Mouse (Mus musculus) limb, embryonic 14.5 days (tissue): ENCODE results near the gene Glrx. TPM values are rescaled to one million over a fixed set of nuclear protein-coding genes. Genes with fewer than 3 reads are reported as not detected.

Experiments used
- ATAC-seq: fragments of 200-750 bp; cut with Nextera tagmentation; 2 replicates; pipeline ENCODE4 v1.8.0; 2017; ENCODE audit warnings: low read depth, moderate number of reproducible peaks, moderate TSS enrichment; ENCODE audit not compliant: low FRiP score
- DNase-seq: peaks from one replicate; pipeline ENCODE4 v3.0.0-alpha.2; 2015; ENCODE audit warnings: low spot score
- H3K27ac ChIP-seq: fragments of 300-500 bp; sonication (generic); replicated peaks from 2 replicates; pipeline ENCODE4 v1.5.1; 2014; ENCODE audit warnings: low read depth, mild to moderate bottlenecking, low read length, moderate library complexity, mixed read lengths
- H3K27me3 ChIP-seq: fragments of 300-500 bp; sonication (generic); 2 replicates; pipeline ENCODE4 v1.6.1; 2014; ENCODE audit warnings: low read length, mixed read lengths; ENCODE audit not compliant: control insufficient read depth, insufficient read depth
- H3K36me3 ChIP-seq: fragments of 300-500 bp; sonication (generic); 2 replicates; pipeline ENCODE4 v1.6.1; 2014; ENCODE audit warnings: mild to moderate bottlenecking, low read length, moderate library complexity, mixed read lengths; ENCODE audit not compliant: control insufficient read depth, insufficient read depth
- H3K4me1 ChIP-seq: fragments of 300-500 bp; sonication (generic); 2 replicates; pipeline ENCODE4 v1.6.1; 2014; ENCODE audit warnings: antibody characterized with exemption, low read length, mixed read lengths; ENCODE audit not compliant: control insufficient read depth, insufficient read depth
- H3K4me2 ChIP-seq: fragments of 300-500 bp; sonication (generic); replicated peaks from 2 replicates; pipeline ENCODE4 v1.6.1; 2014; ENCODE audit warnings: low read depth, mild to moderate bottlenecking, low read length, moderate library complexity; ENCODE audit not compliant: severe bottlenecking
- H3K4me3 ChIP-seq: fragments of 300-500 bp; sonication (generic); replicated peaks from 2 replicates; pipeline ENCODE4 v1.5.1; 2014; ENCODE audit warnings: low read length
- H3K9ac ChIP-seq: fragments of 300-500 bp; sonication (generic); 2 replicates; pipeline ENCODE4 v1.6.1; 2014; ENCODE audit warnings: mild to moderate bottlenecking, low read depth, low read length, moderate library complexity; ENCODE audit not compliant: severe bottlenecking
- H3K9me3 ChIP-seq: fragments of 300-500 bp; sonication (generic); 2 replicates; pipeline ENCODE4 v1.6.1; 2016; ENCODE audit warnings: low read length; ENCODE audit not compliant: control insufficient read depth
- POLR2A ChIP-seq: fragments of 200-500 bp; IDR thresholded peaks from 2 replicates; pipeline ENCODE4 v1.8.0; 2012; ENCODE audit warnings: inconsistent platforms, mild to moderate bottlenecking, moderate library complexity, borderline replicate concordance; ENCODE audit not compliant: insufficient read depth, insufficient read length; ENCODE audit errors: extremely low read depth
- WGBS: fragments of 180-500 bp; shearing (Covaris S2); extraction: QIAGEN DNeasy Blood & Tissue Kit; methylation state at CpG from one replicate; pipeline ENCODE4 v1.1.7; 2014; 5-methylcytosine and 5-hydroxymethylcytosine counted together
- polyA plus RNA-seq, 2 experiments: library from polyadenylated mRNA; depleted of rRNA in 1 of 2; stranded (reverse) in 1 of 2; unstranded in 1 of 2; fragments of >200 nt; fragmentation: Nextera tagmentation in 1 of 2; extraction: Ambion mirVana in 1 of 2; gene quantifications; 2 replicates each; pipeline versions ENCODE4 v1.2.1 to v1.2.3; 2012 to 2014

The Glrx gene
- polyA plus RNA-seq, 2 experiments: 27.4 to 50.1 TPM

GRCm38 (mm10) chr13:75876592-75876991 lies 36.9 kb downstream of the Glrx start:
- TF ChIP-seq POLR2A: no peak
- Histone ChIP-seq H3K4me3 (no peak overlapping the region), H3K36me3 (peaks cover 45% of the 10 kb centered on the region), H3K9ac (no peak overlapping the region), H3K27ac (no peak overlapping the region), H3K4me2 (no peak overlapping the region), H3K27me3 (no peaks in the 10 kb centered on the region), H3K4me1 (no peaks in the 10 kb centered on the region), H3K9me3 (no peaks in the 10 kb centered on the region)
- WGBS: 82% methylated on average over 6 of the region's 6 CpGs
- no peak for DNase-seq
- no peak for ATAC-seq

- no peak overlapping the region for H3K27ac ChIP-seq
- no peaks in the 10 kb centered on the region for H3K9me3 ChIP-seq
- H3K27me3 ChIP-seq: no peaks in the 10 kb centered on the region
- 0 out of 2 replicates have a peak, but pooled peaks have one; percentile 21 for ATAC-seq
- H3K36me3 ChIP-seq: peaks cover 50% of the 10 kb centered on the region
- no peaks in the 10 kb centered on the region for H3K4me1 ChIP-seq
- DNase-seq: peak; percentile 76
- no peak for TF ChIP-seq POLR2A
- no peak overlapping the region for H3K9ac ChIP-seq
- no peak overlapping the region for H3K4me3 ChIP-seq
- H3K4me2 ChIP-seq: no peak overlapping the region
These were observed 38.2 kb downstream of the Glrx start for GRCm38 (mm10) chr13:75877907-75878306.

- Histone ChIP-seq H3K27me3 (no peaks in the 10 kb centered on the region), H3K9me3 (no peaks in the 10 kb centered on the region), H3K4me3 (no peak overlapping the region), H3K36me3 (peaks cover 46% of the 10 kb centered on the region), H3K4me1 (no peaks in the 10 kb centered on the region), H3K9ac (no peak overlapping the region), H3K27ac (no peak overlapping the region), H3K4me2 (no peak overlapping the region)
- DNase-seq: no peak
- ATAC-seq: no peak
- no peak for TF ChIP-seq POLR2A
- 79% methylated on average over 3 of the region's 3 CpGs for WGBS
These were observed 40.1 kb downstream of the Glrx start for GRCm38 (mm10) chr13:75879756-75880155.

GRCm38 (mm10) chr13:75880501-75880900 lies 40.8 kb downstream of the Glrx start:
- ATAC-seq: no peak

GRCm38 (mm10) chr13:75883792-75884191 lies 44.1 kb downstream of the Glrx start:
- H3K4me2 ChIP-seq: no peak overlapping the region
- H3K36me3 ChIP-seq: peaks cover 28% of the 10 kb centered on the region
- no peaks in the 10 kb centered on the region for H3K9me3 ChIP-seq
- no peaks in the 10 kb centered on the region for H3K27me3 ChIP-seq
- H3K4me1 ChIP-seq: no peaks in the 10 kb centered on the region
- WGBS: 83% methylated on average over 3 of the region's 3 CpGs
- H3K9ac ChIP-seq: no peak overlapping the region
- no peak overlapping the region for H3K4me3 ChIP-seq
- DNase-seq: no peak
- no peak for TF ChIP-seq POLR2A
- ATAC-seq: no peak
- H3K27ac ChIP-seq: no peak overlapping the region

More at GRCm38 (mm10) chr13:75880501-75880900, 40.8 kb downstream of the Glrx start:
- Histone ChIP-seq H3K9ac (no peak overlapping the region), H3K27me3 (no peaks in the 10 kb centered on the region), H3K36me3 (peaks cover 47% of the 10 kb centered on the region), H3K27ac (no peak overlapping the region), H3K4me1 (no peaks in the 10 kb centered on the region), H3K4me3 (no peak overlapping the region), H3K4me2 (no peak overlapping the region), H3K9me3 (no peaks in the 10 kb centered on the region)
- 86% methylated on average over 2 of the region's 2 CpGs for WGBS
- no peak for DNase-seq
- TF ChIP-seq POLR2A: no peak

- H3K36me3 ChIP-seq: peaks cover 40% of the 10 kb centered on the region
- no peak for ATAC-seq
- no peaks in the 10 kb centered on the region for H3K9me3 ChIP-seq
- no peak for DNase-seq
- no peak overlapping the region for H3K9ac ChIP-seq
- H3K4me2 ChIP-seq: no peak overlapping the region
- whole genome bisulfite sequencing: 83% methylated on average over 4 of the region's 4 CpGs
- no peak for TF ChIP-seq POLR2A
- H3K27me3 ChIP-seq: no peaks in the 10 kb centered on the region
- no peaks in the 10 kb centered on the region for H3K4me1 ChIP-seq
- H3K27ac ChIP-seq: no peak overlapping the region
- no peak overlapping the region for H3K4me3 ChIP-seq
These were observed 52.2 kb downstream of the Glrx start for GRCm38 (mm10) chr13:75891868-75892267.
